Mouse (Mus musculus): Measurements from ENCODE around the gene Cbll1. TPM values are rescaled to one million over a fixed set of nuclear protein-coding genes. Genes with fewer than 3 reads are reported as not detected.

Cbll1 gene
- polyA plus RNA-seq, 1 experiment: 1.2 TPM

DNA sequence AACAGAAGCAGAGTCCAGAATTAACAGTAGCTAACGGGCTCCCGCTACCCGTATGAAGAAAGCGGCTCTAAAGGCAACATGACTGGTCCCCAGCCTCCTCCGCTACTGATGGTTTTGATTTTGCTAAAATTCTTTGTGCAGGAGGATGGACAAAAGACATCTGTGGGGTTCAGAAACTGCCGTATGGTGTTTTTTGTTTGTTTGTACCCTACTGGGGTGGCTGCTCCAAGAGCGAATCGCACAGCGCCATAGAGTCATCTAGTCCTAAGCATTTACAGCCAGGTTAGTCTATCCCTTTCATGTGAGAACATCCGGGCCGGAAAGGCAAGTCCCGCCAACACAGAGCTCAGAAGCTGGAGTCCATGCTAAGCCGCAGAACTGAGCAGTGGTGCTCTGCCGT, 32.6 kb upstream of the Cbll1 start:
- peaks cover 11% of the 10 kb centered on the region for H3K27me3 ChIP-seq (replicated peaks)
- peaks cover 6% of the 10 kb centered on the region; the same call in 1 of the 2 replicates for H3K4me1 ChIP-seq
- H3K9me3 ChIP-seq: 0 out of 2 replicates have a peak, but pooled peaks cover 6% of the 10 kb centered on the region
- H3K36me3 ChIP-seq (replicated peaks; ENCODE audit: low read length): no peaks in the 10 kb centered on the region
- H3K4me3 ChIP-seq (replicated peaks): no peak overlapping the region
- no peak for TF ChIP-seq FLI1 (IDR thresholded peaks at IDR 0.05; ENCODE audit: low read length)
- no peak for TF ChIP-seq GATA1 (IDR thresholded peaks at IDR 0.05; ENCODE audit: borderline replicate concordance, low read length)

DNA sequence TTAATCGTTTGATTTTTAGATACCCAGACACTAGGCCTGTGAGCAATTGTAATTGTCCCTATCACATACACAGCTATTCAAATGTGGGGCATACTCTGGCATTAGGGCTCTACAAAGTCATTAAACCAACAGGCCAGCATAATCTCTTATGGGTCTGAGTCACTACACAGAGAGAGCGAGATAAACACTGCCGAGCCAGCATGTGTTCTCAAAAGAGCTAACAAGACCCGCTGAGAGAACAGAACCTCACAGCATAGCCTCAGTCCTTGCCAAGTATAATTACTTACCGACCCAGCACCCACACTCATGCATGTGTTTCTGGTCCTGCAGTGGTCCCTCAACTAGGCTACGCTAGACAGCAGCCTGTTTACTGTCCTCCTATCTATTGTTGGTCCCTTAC, 28.0 kb upstream of the Cbll1 start:
- Histone ChIP-seq H3K27me3 (replicated peaks) (peaks cover 7% of the 10 kb centered on the region), H3K9me3 (peaks cover 17% of the 10 kb centered on the region), H3K4me1 (peaks cover 6% of the 10 kb centered on the region; the same call in 1 of the 2 replicates), H3K36me3 (replicated peaks; ENCODE audit: low read length) (no peaks in the 10 kb centered on the region), H3K4me3 (replicated peaks) (no peak overlapping the region)
- no peak for TF ChIP-seq FLI1 (IDR thresholded peaks at IDR 0.05; ENCODE audit: low read length)
- no peak for TF ChIP-seq GATA1 (IDR thresholded peaks at IDR 0.05; ENCODE audit: borderline replicate concordance, low read length)

DNA sequence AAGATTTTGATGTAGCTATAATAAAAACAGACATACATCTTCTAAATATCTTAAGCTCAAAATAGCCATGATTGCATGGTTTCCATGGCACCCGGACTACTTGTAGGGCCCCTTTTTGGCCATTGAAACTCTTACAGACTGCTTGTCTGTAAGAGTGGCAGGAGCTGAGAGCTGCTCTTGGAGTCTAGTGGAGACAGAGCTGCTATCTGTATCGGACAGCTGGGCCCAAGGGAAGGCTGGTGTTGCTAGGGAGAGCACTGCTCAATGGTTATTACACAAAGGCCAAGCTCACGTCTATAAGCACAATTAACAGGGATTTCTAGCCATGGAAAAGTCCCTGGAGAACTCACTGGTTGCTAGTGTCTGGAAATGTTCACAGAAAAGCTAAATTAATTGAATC, 22.0 kb upstream of the Cbll1 start:
- H3K4me1 ChIP-seq: peaks cover 6% of the 10 kb centered on the region; the same call in 1 of the 2 replicates
- peaks cover 10% of the 10 kb centered on the region for H3K9me3 ChIP-seq
- H3K36me3 ChIP-seq (replicated peaks; ENCODE audit: low read length): no peaks in the 10 kb centered on the region
- no peak overlapping the region for H3K4me3 ChIP-seq (replicated peaks)
- H3K27me3 ChIP-seq (replicated peaks): peaks cover 4% of the 10 kb centered on the region
- TF ChIP-seq FLI1 (IDR thresholded peaks at IDR 0.05; ENCODE audit: low read length) (no peak), GATA1 (IDR thresholded peaks at IDR 0.05; ENCODE audit: borderline replicate concordance, low read length) (no peak)

DNA sequence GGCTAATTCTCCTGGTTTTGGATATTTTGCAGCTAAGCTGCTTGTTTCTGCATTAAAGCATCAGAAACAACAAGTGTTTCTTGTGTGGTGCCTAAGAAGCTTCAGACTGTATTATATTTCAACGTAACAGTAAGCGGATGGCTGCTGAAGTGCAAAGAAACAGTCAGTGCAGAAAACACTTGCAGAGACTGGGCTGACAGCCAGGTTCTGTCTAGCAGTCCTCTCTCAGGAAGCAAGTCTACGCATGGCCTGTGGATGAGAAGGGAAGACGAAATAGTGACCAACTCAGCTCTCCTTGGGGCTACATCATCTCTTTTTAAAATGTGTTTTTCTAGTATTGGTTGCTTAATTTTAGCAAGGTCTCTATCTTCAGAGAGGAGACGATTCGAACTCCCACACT, 20.7 kb upstream of the Cbll1 start:
- peaks cover 4% of the 10 kb centered on the region for H3K27me3 ChIP-seq (replicated peaks)
- no peaks in the 10 kb centered on the region for H3K36me3 ChIP-seq (replicated peaks; ENCODE audit: low read length)
- H3K4me3 ChIP-seq (replicated peaks): no peak overlapping the region
- peaks cover 6% of the 10 kb centered on the region; the same call in 1 of the 2 replicates for H3K4me1 ChIP-seq
- TF ChIP-seq FLI1 (IDR thresholded peaks at IDR 0.05; ENCODE audit: low read length) (no peak), GATA1 (IDR thresholded peaks at IDR 0.05; ENCODE audit: borderline replicate concordance, low read length) (no peak)
- H3K9me3 ChIP-seq: peaks cover 10% of the 10 kb centered on the region

DNA sequence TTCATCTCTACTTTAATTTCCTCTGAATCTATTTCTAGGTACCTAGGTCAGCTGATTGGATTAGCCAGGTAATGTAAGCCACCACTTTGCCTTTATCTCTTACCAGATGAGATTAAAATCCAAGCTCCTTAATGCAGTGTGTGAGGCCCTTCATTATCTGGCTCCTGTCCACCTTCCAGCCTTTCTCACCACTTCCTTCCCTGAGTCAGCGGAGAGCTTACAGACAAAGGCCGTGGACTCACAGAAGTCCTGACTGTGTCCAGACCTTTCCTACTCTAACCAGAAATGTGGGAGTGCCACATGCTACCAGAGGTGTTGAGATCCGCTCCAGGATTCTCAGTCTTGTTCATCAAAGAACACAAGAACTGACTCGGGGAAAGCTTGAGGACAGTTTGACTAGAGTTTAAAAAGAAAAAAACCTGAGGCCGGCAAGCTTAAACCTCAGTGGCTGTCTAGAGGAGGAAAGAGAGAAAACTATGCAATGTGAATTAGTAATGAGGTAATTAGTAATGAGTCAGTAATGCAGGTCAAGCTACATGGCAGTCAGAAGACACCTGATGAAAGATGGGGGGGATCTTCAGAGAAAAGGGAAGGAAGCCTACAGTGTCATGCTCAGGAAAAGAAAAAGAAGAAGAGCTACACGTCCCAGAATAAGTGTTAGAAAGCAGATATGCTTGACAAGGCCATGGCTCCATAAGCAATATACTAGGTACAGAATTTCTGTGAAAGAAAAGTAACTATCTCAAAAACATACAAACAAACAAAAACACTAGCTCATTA, 14.5 kb upstream of the Cbll1 start:
- Histone ChIP-seq H3K4me3 (replicated peaks) (no peak overlapping the region), H3K4me1 (peaks cover 26% of the 10 kb centered on the region), H3K9me3 (no peaks in the 10 kb centered on the region), H3K27me3 (replicated peaks) (no peaks in the 10 kb centered on the region), H3K36me3 (replicated peaks; ENCODE audit: low read length) (no peaks in the 10 kb centered on the region)
- TF ChIP-seq GATA1 (IDR thresholded peaks at IDR 0.05; ENCODE audit: borderline replicate concordance, low read length) (no peak), FLI1 (IDR thresholded peaks at IDR 0.05; ENCODE audit: low read length) (no peak)

DNA sequence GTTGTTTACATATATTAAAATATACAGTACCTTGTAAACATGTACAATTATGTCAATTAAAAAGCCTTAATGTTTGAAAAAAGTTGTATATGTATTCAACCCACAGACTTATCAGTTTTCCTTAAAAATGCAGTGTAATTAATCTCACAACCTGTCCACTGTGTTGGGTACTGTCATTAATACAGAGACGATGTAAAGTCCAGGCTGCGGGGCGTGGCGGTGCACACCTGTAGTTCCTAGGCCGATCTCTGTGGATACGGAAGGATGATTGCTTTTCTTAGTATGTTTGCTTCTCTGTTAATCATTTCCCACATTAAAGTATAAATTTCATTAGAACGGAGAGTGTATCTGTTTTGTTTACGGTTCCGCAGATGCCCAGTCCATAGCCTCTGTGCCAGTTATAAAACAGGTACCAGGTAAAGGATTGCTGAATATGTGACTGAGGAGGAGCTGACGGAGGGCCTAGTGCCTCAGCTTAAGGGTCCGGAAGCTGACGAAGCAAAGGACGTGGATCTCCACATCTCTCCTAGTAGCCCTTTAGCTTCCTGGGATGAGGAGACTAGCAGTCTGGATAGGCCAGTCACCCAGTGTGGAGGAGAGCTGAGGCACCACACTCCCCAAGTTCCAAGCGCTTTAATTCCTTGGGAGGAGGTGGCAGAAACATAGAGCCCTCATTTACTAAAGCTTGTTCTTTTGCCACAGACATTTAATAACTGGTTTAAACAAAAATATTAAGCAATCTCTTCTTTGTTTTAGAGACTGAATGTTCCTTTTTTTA, 13.4 kb upstream of the Cbll1 start:
- Histone ChIP-seq H3K36me3 (replicated peaks; ENCODE audit: low read length) (no peaks in the 10 kb centered on the region), H3K4me1 (peaks cover 29% of the 10 kb centered on the region), H3K27me3 (replicated peaks) (no peaks in the 10 kb centered on the region), H3K9me3 (no peaks in the 10 kb centered on the region), H3K4me3 (replicated peaks) (no peak overlapping the region)
- TF ChIP-seq FLI1 (IDR thresholded peaks at IDR 0.05; ENCODE audit: low read length): no peak
- no peak for TF ChIP-seq GATA1 (IDR thresholded peaks at IDR 0.05; ENCODE audit: borderline replicate concordance, low read length)

DNA sequence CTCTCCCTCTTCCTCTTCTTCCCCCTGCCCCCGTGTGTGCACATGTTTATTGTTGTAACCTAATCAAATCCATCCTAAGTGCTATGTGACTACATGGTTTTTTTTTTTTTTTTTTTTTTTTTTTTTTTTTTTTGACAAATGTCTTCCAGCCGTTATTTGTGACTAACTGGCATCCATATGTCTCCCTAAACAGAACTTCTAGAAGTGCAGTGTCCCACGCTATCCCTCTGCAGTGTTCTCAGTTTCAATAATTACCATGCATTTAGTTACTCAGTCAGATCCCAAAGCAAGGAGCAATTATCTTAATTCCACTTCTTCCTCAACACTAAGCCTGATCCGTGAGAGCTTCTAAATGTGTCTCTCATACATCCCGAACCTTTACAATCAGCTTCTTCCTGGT, 11.8 kb upstream of the Cbll1 start:
- Histone ChIP-seq H3K9me3 (no peaks in the 10 kb centered on the region), H3K36me3 (replicated peaks; ENCODE audit: low read length) (no peaks in the 10 kb centered on the region), H3K27me3 (replicated peaks) (no peaks in the 10 kb centered on the region), H3K4me3 (replicated peaks) (no peak overlapping the region), H3K4me1 (peaks cover 26% of the 10 kb centered on the region)
- no peak for TF ChIP-seq FLI1 (IDR thresholded peaks at IDR 0.05; ENCODE audit: low read length)
- TF ChIP-seq GATA1 (IDR thresholded peaks at IDR 0.05; ENCODE audit: borderline replicate concordance, low read length): no peak

DNA sequence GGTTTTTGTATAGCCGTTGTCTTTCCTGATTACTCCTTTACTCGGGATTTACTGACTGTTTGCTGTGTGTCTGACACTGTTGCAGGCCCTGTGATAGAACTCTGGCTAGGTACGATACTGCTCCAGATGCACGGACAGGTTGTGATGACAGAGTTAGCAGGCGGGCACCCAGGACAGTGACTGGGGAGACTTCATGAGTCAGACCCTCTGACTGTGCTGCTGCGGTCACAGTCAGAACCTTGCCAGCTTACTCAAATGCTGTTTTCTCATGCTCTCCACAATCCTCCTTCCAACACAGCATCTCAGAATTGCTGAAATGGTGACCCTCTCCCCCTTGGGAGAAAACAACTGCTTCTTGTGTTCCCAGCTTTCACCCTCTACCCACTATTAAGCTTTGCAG, 9.1 kb upstream of the Cbll1 start:
- H3K36me3 ChIP-seq (replicated peaks; ENCODE audit: low read length): no peaks in the 10 kb centered on the region
- H3K4me3 ChIP-seq (replicated peaks): no peak overlapping the region
- no peaks in the 10 kb centered on the region for H3K9me3 ChIP-seq
- no peaks in the 10 kb centered on the region for H3K27me3 ChIP-seq (replicated peaks)
- TF ChIP-seq GATA1 (IDR thresholded peaks at IDR 0.05; ENCODE audit: borderline replicate concordance, low read length) (no peak), FLI1 (IDR thresholded peaks at IDR 0.05; ENCODE audit: low read length) (no peak)
- H3K4me1 ChIP-seq: peaks cover 20% of the 10 kb centered on the region

DNA sequence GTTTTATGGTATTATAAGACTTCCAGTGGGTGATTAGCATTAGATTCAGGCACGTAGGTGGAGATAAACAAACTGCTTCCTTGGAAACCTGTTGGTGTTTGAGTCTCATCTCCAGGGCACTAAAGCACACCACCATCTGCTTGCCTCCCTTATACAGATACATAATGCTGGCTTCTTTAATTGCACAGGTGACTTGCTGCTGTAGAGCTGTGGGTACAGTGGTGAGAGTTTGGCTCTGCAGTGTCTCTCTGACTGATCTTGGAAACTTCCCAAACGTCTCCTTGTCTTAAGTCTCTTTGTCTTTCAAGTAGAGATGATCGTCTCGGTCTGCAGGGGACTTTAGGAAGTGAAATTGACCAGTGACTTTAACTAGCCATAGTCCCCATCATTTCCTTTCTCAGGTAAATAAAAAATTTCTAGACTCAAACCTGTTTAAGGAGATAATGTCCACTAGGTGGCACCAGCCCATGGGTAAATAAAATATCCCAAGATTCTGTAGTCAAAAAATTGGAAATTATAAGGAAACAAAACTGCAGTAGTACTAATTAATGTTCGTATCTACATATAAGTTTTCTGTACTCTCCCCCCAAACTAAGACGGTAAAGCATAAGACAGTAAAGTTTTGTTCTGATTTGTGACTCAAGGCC, 8.4 kb upstream of the Cbll1 start:
- TF ChIP-seq GATA1 (IDR thresholded peaks at IDR 0.05; ENCODE audit: borderline replicate concordance, low read length): no peak
- no peak for TF ChIP-seq FLI1 (IDR thresholded peaks at IDR 0.05; ENCODE audit: low read length)
- no peaks in the 10 kb centered on the region for H3K27me3 ChIP-seq (replicated peaks)
- no peaks in the 10 kb centered on the region for H3K36me3 ChIP-seq (replicated peaks; ENCODE audit: low read length)
- H3K4me3 ChIP-seq (replicated peaks): no peak overlapping the region
- peaks cover 20% of the 10 kb centered on the region for H3K4me1 ChIP-seq
- H3K9me3 ChIP-seq: 0 out of 2 replicates have a peak, but pooled peaks cover 1% of the 10 kb centered on the region
